Mouse (Mus musculus) regulatory T cell (primary cell): ENCODE measurements around the gene Lce3f.

Experiments used
- in situ Hi-C: fragments of 300-600 bp; cut with MboI, MseI; formaldehyde crosslinking; loops from one replicate; pipeline ENCODE4 v1.15.1; 2025; ENCODE audit warnings: high pct_unique_total_duplicates

Lce3f gene

GRCm38 (mm10) chr3:92991926-92992325 lies at the start of gene Lce3f:
Lce3f (plus strand) TSS chr3:92992226.
- in situ Hi-C loops = no loop called here

GRCm38 (mm10) chr3:92944186-92944585 lies 47.8 kb upstream of the Lce3f start, which contains the start of gene Lce3c:
Lce3c (plus strand) TSS chr3:92944486.
- in situ Hi-C loops = no loop called here

GRCm38 (mm10) chr3:92957090-92957489 lies 34.9 kb upstream of the Lce3f start, which contains the start of gene Lce3d:
Lce3d (plus strand) TSS chr3:92957390.
- in situ Hi-C loops = no loop called here

- in situ Hi-C loops = no loop called here
Measured at GRCm38 (mm10) chr3:92966761-92967160, 25.3 kb upstream of the Lce3f start, which contains the start of gene Lce3e. Lce3e (plus strand) TSS chr3:92967061.

- in situ Hi-C loops = no loop called here
Measured at GRCm38 (mm10) chr3:92978484-92978883, 13.5 kb upstream of the Lce3f start.

- in situ Hi-C loops = no loop called here
Measured at GRCm38 (mm10) chr3:92998691-92999090, 6.7 kb downstream of the Lce3f start.

- in situ Hi-C loops = no loop called here
Measured at GRCm38 (mm10) chr3:93000621-93001020, 8.6 kb downstream of the Lce3f start.

GRCm38 (mm10) chr3:93002843-93003242 lies 10.8 kb downstream of the Lce3f start:
- in situ Hi-C loops = no loop called here

- in situ Hi-C loops = no loop called here
Measured at GRCm38 (mm10) chr3:93014378-93014801, 22.4 kb downstream of the Lce3f start.

GRCm38 (mm10) chr3:93014871-93015270 lies 22.8 kb downstream of the Lce3f start:
- in situ Hi-C loops = no loop called here

GRCm38 (mm10) chr3:93015460-93016104 lies 23.6 kb downstream of the Lce3f start, which contains the start of gene Crct1:
Crct1 (minus strand) TSS chr3:93015687.
- in situ Hi-C loops = no loop called here

GRCm38 (mm10) chr3:93018960-93019359 lies 26.9 kb downstream of the Lce3f start, which contains the start of gene Lce1m:
Lce1m (minus strand) TSS chr3:93019060.
- in situ Hi-C loops = no loop called here

- in situ Hi-C loops = no loop called here
Measured at GRCm38 (mm10) chr3:93021171-93021570, 29.1 kb downstream of the Lce3f start.

- in situ Hi-C loops = no loop called here
Measured at GRCm38 (mm10) chr3:93023411-93024184, 31.6 kb downstream of the Lce3f start.

- in situ Hi-C loops = no loop called here
Measured at GRCm38 (mm10) chr3:93025486-93025885, 33.5 kb downstream of the Lce3f start.

GRCm38 (mm10) chr3:93031450-93031849 lies 39.4 kb downstream of the Lce3f start:
- in situ Hi-C loops = no loop called here
